Mouse (Mus musculus): ENCODE data around the gene Cep128. TPM values are rescaled to one million over a fixed set of nuclear protein-coding genes. Genes with fewer than 3 reads are reported as not detected.

Cep128 gene
- polyA plus RNA-seq, 1 experiment from 2014 or later, result 9.6 TPM

DNA sequence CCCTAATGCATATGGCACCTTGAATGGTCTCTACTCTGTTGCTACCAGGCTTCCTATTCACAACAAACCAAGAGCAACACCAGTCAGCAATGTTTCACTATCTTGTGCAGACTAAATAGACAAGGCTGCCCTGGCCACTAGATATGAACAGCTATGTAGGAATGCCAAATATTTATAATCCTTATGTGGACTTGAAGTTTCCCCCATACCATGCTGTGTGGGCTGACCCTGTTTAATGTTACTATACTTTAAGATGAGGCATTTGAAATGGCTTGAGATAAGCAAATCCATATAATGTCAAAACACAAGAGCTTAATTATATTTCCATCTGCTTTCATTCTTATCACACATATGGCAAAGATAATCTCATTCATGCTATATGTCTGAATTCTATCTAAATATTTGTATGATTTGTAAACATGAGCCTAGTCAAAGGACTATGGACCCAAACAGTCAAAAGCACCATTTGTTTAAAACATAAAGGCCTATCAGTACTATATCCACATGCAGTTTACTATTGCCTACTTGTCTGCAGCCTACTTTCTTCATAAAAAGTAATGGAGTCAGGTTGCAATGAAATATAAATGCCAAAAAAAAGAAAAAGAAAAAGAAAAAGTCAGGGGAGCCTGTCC lies 319.7 kb downstream of the Cep128 start:
- no peak overlapping the region for H3K9ac ChIP-seq (ENCODE audit: low read length)

DNA sequence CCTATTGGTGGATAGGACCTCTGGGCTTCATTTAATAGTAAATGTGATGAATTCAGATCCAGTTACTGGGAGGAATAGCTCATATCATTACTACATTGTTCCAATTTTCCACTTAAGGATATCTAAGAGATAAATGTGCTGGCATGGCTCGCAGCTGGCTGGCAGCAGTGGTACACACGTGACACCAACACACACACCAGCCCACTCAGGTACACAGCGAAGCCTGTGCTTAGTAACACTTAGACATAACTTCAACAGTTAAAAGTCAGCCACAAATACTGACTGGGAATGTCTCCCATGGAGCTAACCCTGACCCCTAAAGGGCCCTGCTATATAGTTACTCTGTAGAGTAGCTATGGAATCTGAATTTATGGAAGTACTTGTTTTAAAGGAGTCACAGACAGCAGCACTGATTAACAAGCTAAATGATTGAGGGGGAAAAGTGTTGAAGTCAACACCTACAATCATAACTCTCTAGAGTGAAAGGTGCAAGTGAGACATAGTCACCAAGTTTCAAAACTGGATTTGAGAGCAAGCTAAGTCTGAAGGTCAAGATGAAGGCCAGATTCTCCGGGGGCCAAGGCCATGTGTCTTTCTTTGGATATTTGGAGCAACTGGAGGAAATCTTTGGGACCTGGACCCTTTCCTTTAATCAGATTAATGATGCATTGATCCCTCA lies 320.7 kb downstream of the Cep128 start:
- Histone ChIP-seq H3K4me1 (ENCODE audit: control insufficient read depth, insufficient read depth, low read length) (peaks cover 7% of the 10 kb centered on the region; the same call in 1 of the 2 replicates), H3K36me3 (ENCODE audit: control insufficient read depth, insufficient read depth, low read length) (no peaks in the 10 kb centered on the region), H3K4me3 (replicated peaks; ENCODE audit: low read length) (no peak overlapping the region), H3K9me3 (replicated peaks; ENCODE audit: control insufficient read depth, low read length) (no peaks in the 10 kb centered on the region), H3K9ac (ENCODE audit: low read length) (no peak overlapping the region), H3K27me3 (ENCODE audit: control insufficient read depth, insufficient read depth, low read length) (no peaks in the 10 kb centered on the region), H3K27ac (ENCODE audit: low read length) (no peak overlapping the region; the same call in 1 of the 2 replicates), H3K4me2 (ENCODE audit: low read depth, low read length) (no peak overlapping the region)
- ATAC-seq (ENCODE audit: insufficient read depth, low FRiP score), result no peak
- WGBS, result 66% methylated on average over 4 of the region's 4 CpGs

More for the DNA sequence above, 319.7 kb downstream of the Cep128 start:
- Histone ChIP-seq H3K4me2 (ENCODE audit: low read depth, low read length) (no peak overlapping the region), H3K27ac (ENCODE audit: low read length) (no peak overlapping the region), H3K4me1 (ENCODE audit: control insufficient read depth, insufficient read depth, low read length) (peaks cover 7% of the 10 kb centered on the region; the same call in 1 of the 2 replicates), H3K27me3 (ENCODE audit: control insufficient read depth, insufficient read depth, low read length) (no peaks in the 10 kb centered on the region), H3K9me3 (replicated peaks; ENCODE audit: control insufficient read depth, low read length) (no peaks in the 10 kb centered on the region), H3K4me3 (replicated peaks; ENCODE audit: low read length) (no peak overlapping the region), H3K36me3 (ENCODE audit: control insufficient read depth, insufficient read depth, low read length) (no peaks in the 10 kb centered on the region)
- 0 out of 2 replicates have a peak, but pooled peaks have one; percentile 37 for ATAC-seq (ENCODE audit: insufficient read depth, low FRiP score)

DNA sequence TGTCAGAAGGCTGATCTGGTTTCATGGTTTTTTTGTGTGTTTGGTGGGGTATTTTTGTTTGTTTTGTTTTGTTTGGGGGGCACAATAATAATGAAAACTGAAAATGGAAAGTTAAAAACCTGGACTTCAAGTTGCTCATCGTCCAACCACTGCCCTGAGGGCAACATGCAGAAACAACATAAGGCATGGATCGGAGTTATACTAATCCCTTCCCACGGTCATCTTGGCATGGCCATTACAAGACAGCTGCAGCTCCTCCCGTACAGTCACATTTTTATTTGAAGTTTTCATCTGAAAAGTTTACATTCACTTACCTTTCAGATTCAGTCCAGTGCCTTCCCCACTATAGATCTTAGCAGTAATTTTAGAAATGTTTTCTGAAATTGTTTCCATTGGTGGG lies 321.5 kb downstream of the Cep128 start:
- H3K27ac ChIP-seq (ENCODE audit: low read length), result no peak overlapping the region
- no peak for ATAC-seq (ENCODE audit: insufficient read depth, low FRiP score)
- no peak overlapping the region for H3K9ac ChIP-seq (ENCODE audit: low read length)
- H3K27me3 ChIP-seq (ENCODE audit: control insufficient read depth, insufficient read depth, low read length), result no peaks in the 10 kb centered on the region
- no peaks in the 10 kb centered on the region for H3K9me3 ChIP-seq (replicated peaks; ENCODE audit: control insufficient read depth, low read length)
- 55% methylated on average over 4 of the region's 4 CpGs for WGBS
- no peak overlapping the region for H3K4me2 ChIP-seq (ENCODE audit: low read depth, low read length)
- H3K4me1 ChIP-seq (ENCODE audit: control insufficient read depth, insufficient read depth, low read length), result peaks cover 7% of the 10 kb centered on the region; the same call in 1 of the 2 replicates
- no peak overlapping the region for H3K4me3 ChIP-seq (replicated peaks; ENCODE audit: low read length)
- H3K36me3 ChIP-seq (ENCODE audit: control insufficient read depth, insufficient read depth, low read length), result no peaks in the 10 kb centered on the region

DNA sequence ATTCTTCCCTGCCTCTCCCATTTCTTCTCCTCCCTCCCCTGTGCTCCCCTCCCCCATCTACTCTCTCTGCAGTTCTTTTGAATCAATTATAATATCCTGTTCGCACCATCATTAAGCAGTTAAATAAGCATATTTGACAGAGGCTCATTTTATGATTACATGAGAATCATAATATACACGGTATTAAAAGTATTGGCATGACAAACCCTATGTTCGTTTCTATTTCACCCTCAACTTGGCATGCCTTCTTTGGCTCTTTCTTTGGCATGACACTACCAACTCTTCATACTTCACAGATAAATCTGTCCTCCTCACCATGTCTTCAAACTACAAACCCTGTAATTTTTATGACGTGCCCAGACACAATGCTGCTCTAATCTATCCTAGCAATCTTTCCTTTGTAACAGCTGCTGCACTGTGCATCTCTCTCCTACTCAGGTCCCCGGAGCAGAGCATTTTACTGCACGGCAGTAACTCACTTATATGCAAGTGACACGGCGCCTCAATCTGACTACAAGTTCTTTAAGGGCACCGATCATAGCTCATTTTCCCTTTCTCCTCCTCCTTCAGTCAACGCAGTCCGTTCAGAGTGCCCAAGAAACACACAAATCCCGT lies 324.4 kb downstream of the Cep128 start:
- no peak for ATAC-seq (ENCODE audit: insufficient read depth, low FRiP score)
- H3K9me3 ChIP-seq (replicated peaks; ENCODE audit: control insufficient read depth, low read length), result no peaks in the 10 kb centered on the region
- H3K27me3 ChIP-seq (ENCODE audit: control insufficient read depth, insufficient read depth, low read length), result no peaks in the 10 kb centered on the region
- 79% methylated on average over 12 of the region's 12 CpGs for WGBS
- no peak overlapping the region for H3K4me3 ChIP-seq (replicated peaks; ENCODE audit: low read length)
- no peak overlapping the region for H3K27ac ChIP-seq (ENCODE audit: low read length)
- no peak overlapping the region for H3K9ac ChIP-seq (ENCODE audit: low read length)
- H3K4me2 ChIP-seq (ENCODE audit: low read depth, low read length), result no peak overlapping the region
- H3K4me1 ChIP-seq (ENCODE audit: control insufficient read depth, insufficient read depth, low read length), result peaks cover 7% of the 10 kb centered on the region; the same call in 1 of the 2 replicates
- H3K36me3 ChIP-seq (ENCODE audit: control insufficient read depth, insufficient read depth, low read length), result no peaks in the 10 kb centered on the region

DNA sequence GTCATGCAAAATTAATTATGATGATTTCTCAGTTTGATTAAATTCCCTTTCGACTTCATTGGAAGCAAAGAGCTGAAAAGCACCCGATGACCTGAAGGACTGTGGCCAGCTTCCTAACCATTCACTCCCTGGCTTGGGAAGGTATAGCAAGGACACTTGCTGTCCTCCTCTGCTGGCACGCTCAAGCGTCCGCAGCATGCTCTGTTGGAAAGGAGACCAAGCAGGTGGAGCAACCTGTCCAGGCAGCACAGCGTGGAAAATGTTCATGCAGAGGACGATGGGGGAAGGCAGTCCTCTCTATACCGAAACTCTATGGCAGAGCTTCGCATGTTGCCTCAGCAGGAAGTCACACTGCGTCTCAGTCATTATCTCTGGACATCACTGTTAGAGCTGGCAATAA lies 327.3 kb downstream of the Cep128 start:
- no peaks in the 10 kb centered on the region for H3K9me3 ChIP-seq (replicated peaks; ENCODE audit: control insufficient read depth, low read length)
- ATAC-seq (ENCODE audit: insufficient read depth, low FRiP score), result no peak
- no peaks in the 10 kb centered on the region for H3K36me3 ChIP-seq (ENCODE audit: control insufficient read depth, insufficient read depth, low read length)
- H3K4me1 ChIP-seq (ENCODE audit: control insufficient read depth, insufficient read depth, low read length), result no peaks in the 10 kb centered on the region
- H3K4me2 ChIP-seq (ENCODE audit: low read depth, low read length), result no peak overlapping the region
- H3K27me3 ChIP-seq (ENCODE audit: control insufficient read depth, insufficient read depth, low read length), result no peaks in the 10 kb centered on the region
- H3K27ac ChIP-seq (ENCODE audit: low read length), result no peak overlapping the region
- WGBS, result 87% methylated on average over 10 of the region's 10 CpGs
- no peak overlapping the region for H3K9ac ChIP-seq (ENCODE audit: low read length)
- no peak overlapping the region for H3K4me3 ChIP-seq (replicated peaks; ENCODE audit: low read length)

DNA sequence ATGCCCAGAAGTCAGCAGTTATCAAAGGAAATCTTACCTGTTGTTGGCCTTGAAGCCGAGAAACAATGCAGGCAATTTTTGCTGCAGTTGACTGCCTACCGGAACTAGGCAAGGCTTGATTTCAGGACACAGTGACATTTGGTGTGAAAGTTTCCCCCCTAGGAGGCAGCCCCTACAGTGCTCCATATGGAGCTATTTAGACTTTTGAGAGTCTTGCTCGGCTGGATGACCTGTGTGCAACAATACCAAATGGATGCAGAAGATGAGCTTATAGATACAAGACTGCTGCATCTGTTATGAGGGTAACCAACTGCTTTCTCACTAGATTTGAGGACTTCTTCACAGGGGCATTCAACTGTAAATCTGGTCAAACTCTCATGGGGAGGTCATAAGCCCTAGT lies 331.9 kb downstream of the Cep128 start:
- Histone ChIP-seq H3K4me3 (replicated peaks; ENCODE audit: low read length) (no peak overlapping the region), H3K27ac (ENCODE audit: low read length) (no peak overlapping the region), H3K4me1 (ENCODE audit: control insufficient read depth, insufficient read depth, low read length) (no peaks in the 10 kb centered on the region), H3K9ac (ENCODE audit: low read length) (no peak overlapping the region), H3K27me3 (ENCODE audit: control insufficient read depth, insufficient read depth, low read length) (no peaks in the 10 kb centered on the region), H3K36me3 (ENCODE audit: control insufficient read depth, insufficient read depth, low read length) (no peaks in the 10 kb centered on the region), H3K9me3 (replicated peaks; ENCODE audit: control insufficient read depth, low read length) (no peaks in the 10 kb centered on the region), H3K4me2 (ENCODE audit: low read depth, low read length) (no peak overlapping the region)
- 93% methylated on average over 3 of the region's 3 CpGs for WGBS
- no peak for ATAC-seq (ENCODE audit: insufficient read depth, low FRiP score)

DNA sequence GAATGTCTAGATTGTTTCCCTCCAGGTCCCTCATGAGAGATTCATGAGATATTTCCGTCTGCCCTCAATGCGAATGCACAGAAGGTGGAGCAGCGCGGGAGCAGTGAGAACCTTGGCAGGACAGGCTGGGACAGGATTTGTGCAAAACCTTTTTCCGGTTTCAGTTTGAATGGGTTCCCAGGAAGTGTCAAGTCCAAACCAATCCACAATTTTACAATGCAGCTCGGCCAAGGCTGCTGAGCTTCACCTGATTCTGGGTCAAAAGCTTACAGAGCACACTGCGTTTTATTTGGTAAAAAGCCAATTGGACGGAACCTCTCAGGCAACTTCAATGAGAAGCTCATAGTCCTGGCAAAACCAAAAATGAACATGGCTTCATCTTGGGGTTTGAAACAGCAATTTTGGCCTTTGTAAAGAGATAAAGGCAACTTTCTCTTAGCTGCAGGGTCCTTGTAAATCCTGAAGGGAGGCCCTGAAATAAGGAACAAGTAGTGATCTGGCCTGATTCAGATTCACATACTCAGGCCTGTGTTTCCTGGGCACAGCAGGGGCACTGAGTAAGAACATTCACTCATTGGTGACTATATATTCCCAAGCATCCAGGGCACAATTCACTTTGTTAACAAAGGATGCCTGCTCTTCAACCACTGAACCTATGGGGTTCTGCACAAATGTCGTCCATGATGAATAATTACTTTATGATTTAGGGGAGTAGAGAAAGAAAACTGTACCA lies 333.4 kb downstream of the Cep128 start:
- ATAC-seq (ENCODE audit: insufficient read depth, low FRiP score), result peak; percentile 33; the same call in 1 of the 2 replicates
- no peaks in the 10 kb centered on the region for H3K4me1 ChIP-seq (ENCODE audit: control insufficient read depth, insufficient read depth, low read length)
- no peak overlapping the region for H3K4me2 ChIP-seq (ENCODE audit: low read depth, low read length)
- H3K27me3 ChIP-seq (ENCODE audit: control insufficient read depth, insufficient read depth, low read length), result no peaks in the 10 kb centered on the region
- no peaks in the 10 kb centered on the region; the same call in 1 of the 2 replicates for H3K9me3 ChIP-seq (replicated peaks; ENCODE audit: control insufficient read depth, low read length)
- H3K9ac ChIP-seq (ENCODE audit: low read length), result no peak overlapping the region
- no peak overlapping the region for H3K4me3 ChIP-seq (replicated peaks; ENCODE audit: low read length)
- H3K27ac ChIP-seq (ENCODE audit: low read length), result no peak overlapping the region
- 69% methylated on average over 9 of the region's 9 CpGs for WGBS
- no peaks in the 10 kb centered on the region for H3K36me3 ChIP-seq (ENCODE audit: control insufficient read depth, insufficient read depth, low read length)

DNA sequence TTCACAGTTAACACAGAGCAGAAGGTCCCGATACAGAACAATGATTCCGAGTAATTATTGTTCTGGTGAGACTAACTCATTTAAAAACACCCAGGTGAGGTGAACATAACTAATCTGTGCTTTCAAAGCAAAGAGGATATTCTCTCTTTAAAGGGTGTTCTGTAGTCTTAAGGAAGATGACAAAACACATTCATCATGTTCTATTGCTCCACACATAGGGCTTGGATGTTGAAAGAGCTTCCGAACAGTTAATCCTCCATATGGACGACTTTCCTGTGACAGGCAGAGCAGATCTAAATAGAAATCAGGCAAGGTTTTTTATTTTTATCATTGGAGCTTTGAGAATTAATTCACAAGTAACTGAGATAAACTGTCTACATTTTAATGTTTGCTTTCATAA lies 342.8 kb downstream of the Cep128 start:
- ATAC-seq (ENCODE audit: insufficient read depth, low FRiP score), result no peak
- WGBS, result 56% methylated on average over 4 of the region's 4 CpGs
- H3K36me3 ChIP-seq (ENCODE audit: control insufficient read depth, insufficient read depth, low read length), result no peaks in the 10 kb centered on the region
- H3K27me3 ChIP-seq (ENCODE audit: control insufficient read depth, insufficient read depth, low read length), result no peaks in the 10 kb centered on the region
- no peak overlapping the region for H3K4me3 ChIP-seq (replicated peaks; ENCODE audit: low read length)
- no peak overlapping the region for H3K4me2 ChIP-seq (ENCODE audit: low read depth, low read length)
- H3K27ac ChIP-seq (ENCODE audit: low read length), result no peak overlapping the region
- H3K4me1 ChIP-seq (ENCODE audit: control insufficient read depth, insufficient read depth, low read length), result no peaks in the 10 kb centered on the region
- H3K9ac ChIP-seq (ENCODE audit: low read length), result no peak overlapping the region
- H3K9me3 ChIP-seq (replicated peaks; ENCODE audit: control insufficient read depth, low read length), result no peaks in the 10 kb centered on the region; the same call in 1 of the 2 replicates
